Mouse (Mus musculus) MEL (cell line): ENCODE results near the gene Foxo3. TPM values are rescaled to one million over a fixed set of nuclear protein-coding genes. Genes with fewer than 3 reads are reported as not detected.

ENCODE experiments used
- DNase-seq: peaks from one replicate; pipeline ENCODE4 v3.0.0; 2011; ENCODE audit warnings: low read depth, low spot score
- H3K27ac ChIP-seq: 2 replicates; pipeline ENCODE4 v1.5.1; 2012; ENCODE audit warnings: low read depth, mild to moderate bottlenecking, control low read depth, low read length, moderate library complexity; ENCODE audit not compliant: control insufficient read depth
- H3K27me3 ChIP-seq, 2 experiments: fragments of 150-350 bp in 1 of 2; sonication (generic) in 1 of 2; 2 replicates each; pipeline ENCODE4 v1.6.1; 2012; ENCODE audit warnings: low read length in 2 of 2, mild to moderate bottlenecking in 2 of 2, improper control_type of control experiment in 1 of 2, moderate library complexity in 1 of 2; ENCODE audit not compliant: insufficient read depth in 2 of 2, control insufficient read depth in 1 of 2
- H3K36me3 ChIP-seq, 2 experiments: 2 replicates each; pipeline ENCODE4 v1.6.1; 2012 to 2014; ENCODE audit warnings: low read length in 2 of 2, improper control_type of control experiment in 1 of 2, inconsistent platforms in 1 of 2, mild to moderate bottlenecking in 1 of 2; ENCODE audit not compliant: insufficient read depth in 2 of 2, control insufficient read depth in 1 of 2
- H3K4me1 ChIP-seq, 2 experiments: fragments of 150-350 bp in 1 of 2; sonication (generic) in 1 of 2; 2 replicates each; pipeline ENCODE4 v1.6.1; 2012; ENCODE audit warnings: low read length in 2 of 2, improper control_type of control experiment in 1 of 2, mild to moderate bottlenecking in 1 of 2; ENCODE audit not compliant: insufficient read depth in 2 of 2, control insufficient read depth in 1 of 2
- H3K4me3 ChIP-seq, 2 experiments: fragments of 150-350 bp in 1 of 2; sonication (generic) in 1 of 2; 2 replicates each; pipeline ENCODE4 v1.5.1; 2012; ENCODE audit warnings: low read depth in 2 of 2, low read length in 2 of 2, mild to moderate bottlenecking in 2 of 2, moderate library complexity in 2 of 2, control low read depth in 1 of 2, improper control_type of control experiment in 1 of 2; ENCODE audit not compliant: control insufficient read depth in 1 of 2, insufficient read depth in 1 of 2
- H3K79me2 ChIP-seq: 2 replicates; pipeline ENCODE4 v1.6.1; 2012; ENCODE audit warnings: mild to moderate bottlenecking, low read length, moderate library complexity; ENCODE audit not compliant: control insufficient read depth, poor library complexity, insufficient read depth
- H3K9ac ChIP-seq: 2 replicates; pipeline ENCODE4 v1.6.1; 2012; ENCODE audit warnings: low read depth, mild to moderate bottlenecking, control low read depth, low read length, moderate library complexity; ENCODE audit not compliant: control insufficient read depth, poor library complexity, severe bottlenecking
- H3K9me3 ChIP-seq: fragments of 150-350 bp; sonication (generic); replicated peaks from 2 replicates; pipeline ENCODE4 v1.6.1; 2012; ENCODE audit warnings: mild to moderate bottlenecking, low read length, improper control_type of control experiment, moderate library complexity; ENCODE audit not compliant: insufficient read depth
- BHLHE40 ChIP-seq: IDR thresholded peaks from 2 replicates; pipeline ENCODE4 v1.6.1; 2012; ENCODE audit warnings: low read depth, mild to moderate bottlenecking, inconsistent platforms, low read length, improper control_type of control experiment, borderline replicate concordance
- CHD1 ChIP-seq: IDR thresholded peaks from 2 replicates; pipeline ENCODE4 v1.6.1; 2012; ENCODE audit warnings: low read depth, mild to moderate bottlenecking, inconsistent platforms, low read length, improper control_type of control experiment
- CTCF ChIP-seq, 3 experiments: IDR thresholded peaks in 2 of 3; conservative IDR thresholded peaks in 1 of 3; 2 replicates each; pipeline ENCODE4 v1.5.1; 2011 to 2012; ENCODE audit warnings: low read length in 3 of 3, low read depth in 2 of 3, mild to moderate bottlenecking in 2 of 3, improper control_type of control experiment in 1 of 3, inconsistent platforms in 1 of 3, mixed read lengths in 1 of 3, moderate library complexity in 1 of 3; ENCODE audit not compliant: control insufficient read depth in 1 of 3, insufficient read depth in 1 of 3, poor library complexity in 1 of 3, severe bottlenecking in 1 of 3
- E2F4 ChIP-seq: IDR thresholded peaks from 2 replicates; pipeline ENCODE4 v1.6.1; 2011; ENCODE audit warnings: low read depth, low read length, improper control_type of control experiment, borderline replicate concordance
- ELF1 ChIP-seq: IDR thresholded peaks from 2 replicates; pipeline ENCODE4 v1.6.1; 2014; ENCODE audit warnings: low read depth, mild to moderate bottlenecking, inconsistent platforms, low read length, improper control_type of control experiment, moderate library complexity
- EP300 ChIP-seq, 2 experiments: IDR thresholded peaks; 2 replicates each; pipeline ENCODE4 v1.6.1; 2011; ENCODE audit warnings: improper control_type of control experiment in 2 of 2, low read length in 2 of 2, low read depth in 1 of 2, mild to moderate bottlenecking in 1 of 2
- ETS1 ChIP-seq: IDR thresholded peaks from 2 replicates; pipeline ENCODE4 v1.6.1; 2012; ENCODE audit warnings: low read depth, mild to moderate bottlenecking, inconsistent platforms, low read length, improper control_type of control experiment, moderate library complexity
- GABPA ChIP-seq: IDR thresholded peaks from 2 replicates; pipeline ENCODE4 v1.6.1; 2012; ENCODE audit warnings: low read depth, mild to moderate bottlenecking, inconsistent platforms, low read length, improper control_type of control experiment, moderate library complexity
- GATA1 ChIP-seq: IDR thresholded peaks from 2 replicates; pipeline ENCODE4 v1.6.1; 2011; ENCODE audit warnings: low read depth, low read length, improper control_type of control experiment
- MXI1 ChIP-seq: IDR thresholded peaks from 2 replicates; pipeline ENCODE4 v1.6.1; 2011; ENCODE audit warnings: mild to moderate bottlenecking, low read depth, low read length, improper control_type of control experiment
- MYC ChIP-seq: IDR thresholded peaks from 2 replicates; pipeline ENCODE4 v1.6.1; 2011; ENCODE audit warnings: low read depth, mild to moderate bottlenecking, low read length, improper control_type of control experiment, moderate library complexity
- NELFE ChIP-seq: IDR thresholded peaks from 2 replicates; pipeline ENCODE4 v1.6.1; 2011; ENCODE audit warnings: low read depth, low read length, improper control_type of control experiment
- NRF1 ChIP-seq: IDR thresholded peaks from 2 replicates; pipeline ENCODE4 v1.6.1; 2014; ENCODE audit warnings: low read depth, mild to moderate bottlenecking, inconsistent platforms, low read length, improper control_type of control experiment, moderate library complexity; ENCODE audit not compliant: poor library complexity, insufficient read depth, severe bottlenecking
- POLR2A ChIP-seq, 2 experiments: IDR thresholded peaks; 2 replicates each; pipeline ENCODE4 v1.6.1; 2011 to 2012; ENCODE audit warnings: low read length in 2 of 2, mild to moderate bottlenecking in 2 of 2, control low read depth in 1 of 2, improper control_type of control experiment in 1 of 2, low read depth in 1 of 2, moderate library complexity in 1 of 2; ENCODE audit not compliant: control insufficient read depth in 1 of 2, insufficient read depth in 1 of 2, poor library complexity in 1 of 2
- POLR2AphosphoS2 ChIP-seq: IDR thresholded peaks from 2 replicates; pipeline ENCODE4 v1.6.1; 2011; ENCODE audit warnings: low read length, improper control_type of control experiment
- RAD21 ChIP-seq: IDR thresholded peaks from 2 replicates; pipeline ENCODE4 v1.6.1; 2011; ENCODE audit warnings: mild to moderate bottlenecking, low read depth, low read length, improper control_type of control experiment
- RCOR1 ChIP-seq: IDR thresholded peaks from 2 replicates; pipeline ENCODE4 v1.6.1; 2012; ENCODE audit warnings: low read depth, mild to moderate bottlenecking, inconsistent platforms, low read length, improper control_type of control experiment
- TCF12 ChIP-seq: IDR thresholded peaks from 2 replicates; pipeline ENCODE4 v1.6.1; 2014; ENCODE audit warnings: low read depth, mild to moderate bottlenecking, inconsistent platforms, low read length, improper control_type of control experiment, moderate library complexity
- UBTF ChIP-seq: IDR thresholded peaks from 2 replicates; pipeline ENCODE4 v1.6.1; 2012; ENCODE audit warnings: low read depth, mild to moderate bottlenecking, inconsistent platforms, low read length, improper control_type of control experiment, moderate library complexity, borderline replicate concordance; ENCODE audit not compliant: insufficient read depth
- ZC3H11A ChIP-seq: IDR thresholded peaks from 2 replicates; pipeline ENCODE4 v1.6.1; 2012; ENCODE audit warnings: low read depth, mild to moderate bottlenecking, inconsistent platforms, low read length, improper control_type of control experiment
- ZKSCAN1 ChIP-seq: IDR thresholded peaks from 2 replicates; pipeline ENCODE4 v1.6.1; 2012; ENCODE audit warnings: low read depth, mild to moderate bottlenecking, inconsistent platforms, low read length, improper control_type of control experiment, moderate library complexity
- ZNF384 ChIP-seq: IDR thresholded peaks from 2 replicates; pipeline ENCODE4 v1.6.1; 2012; ENCODE audit warnings: low read depth, mild to moderate bottlenecking, inconsistent platforms, low read length, improper control_type of control experiment
- polyA plus RNA-seq, 2 experiments: library from polyadenylated mRNA; stranded (reverse) in 1 of 2; unstranded in 1 of 2; fragments of >175 nt in 1 of 2; fragments of >200 nt in 1 of 2; gene quantifications; 2 replicates each; pipeline versions ENCODE4 v1.2.1 to v1.2.4; 2012; ENCODE audit warnings: low replicate concordance in 2 of 2, low read depth in 1 of 2; ENCODE audit not compliant: insufficient read length in 2 of 2, insufficient read depth in 1 of 2, missing spikeins in 1 of 2
- total RNA-seq: library from RNA; depleted of rRNA; stranded (reverse); fragments of 300-350 nt; gene quantifications from 2 replicates; pipeline ENCODE4 v1.2.3, GENCODE M21; 2012

Gene Foxo3
- total and polyA plus RNA-seq, 3 experiments: 21.0 to 103 (median 27.2) TPM

GRCm38 (mm10) chr10:42312557-42312956 is 36.0 kb upstream of the Foxo3 start:
- Histone ChIP-seq H3K9me3 (no peaks in the 10 kb centered on the region), H3K36me3 (no peaks in the 10 kb centered on the region), H3K27ac (no peak overlapping the region), H3K27me3 (no peaks in the 10 kb centered on the region), H3K79me2 (no peaks in the 10 kb centered on the region), H3K9ac (no peak overlapping the region), H3K4me1 (no peaks in the 10 kb centered on the region), H3K4me3 (no peak overlapping the region)
- DNase-seq: no peak
- no peak for TF ChIP-seq CHD1
- no peak for TF ChIP-seq GABPA
- TF ChIP-seq ETS1: no peak
- no peak for TF ChIP-seq ZC3H11A
- no peak for TF ChIP-seq MYC
- TF ChIP-seq RAD21: no peak
- no peak for TF ChIP-seq UBTF

DNA sequence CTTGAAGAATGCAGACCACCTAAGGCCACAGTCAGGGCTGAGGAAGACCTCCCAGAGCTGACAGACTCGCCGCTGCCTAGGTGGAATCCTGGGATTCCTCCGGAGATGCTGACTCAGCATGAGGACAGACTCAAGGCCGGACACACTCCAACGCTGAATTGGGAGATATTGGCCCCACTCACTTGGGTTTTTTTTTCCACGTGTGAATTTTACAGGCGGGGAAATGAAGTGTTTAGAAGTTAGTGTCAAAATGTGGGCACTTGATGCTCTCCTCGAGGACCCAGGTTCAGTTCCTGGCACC is 32.1 kb upstream of the Foxo3 start:
- no peaks in the 10 kb centered on the region for H3K36me3 ChIP-seq
- no peak overlapping the region for H3K9ac ChIP-seq
- H3K9me3 ChIP-seq: no peaks in the 10 kb centered on the region
- no peak for TF ChIP-seq ZKSCAN1
- no peak for TF ChIP-seq POLR2A (IDR thresholded peaks at IDR 0.05; ENCODE audit: control insufficient read depth in 1 of 2, insufficient read depth in 1 of 2, low read depth in 1 of 2, low read length in 2 of 2, poor library complexity in 1 of 2)
- TF ChIP-seq ELF1: no peak
- TF ChIP-seq TCF12: no peak
- no peak for TF ChIP-seq POLR2AphosphoS2
- no peak for TF ChIP-seq RCOR1
- TF ChIP-seq RAD21: no peak
- TF ChIP-seq ZC3H11A: no peak
- TF ChIP-seq MXI1: no peak
- no peak for TF ChIP-seq EP300 (IDR thresholded peaks at IDR 0.05; ENCODE audit: low read depth in 1 of 2, low read length in 2 of 2)
- TF ChIP-seq NRF1: no peak
- no peak for TF ChIP-seq CTCF (IDR thresholded peaks at IDR 0.05 in 2 of 3, conservative IDR thresholded peaks at IDR 0.05 in 1 of 3; ENCODE audit: control insufficient read depth in 1 of 3, insufficient read depth in 1 of 3, low read depth in 2 of 3, low read length in 3 of 3, poor library complexity in 1 of 3, severe bottlenecking in 1 of 3)
- no peak for TF ChIP-seq E2F4
- no peak for TF ChIP-seq NELFE
- no peak for TF ChIP-seq BHLHE40
- no peak for TF ChIP-seq ZNF384
- TF ChIP-seq ETS1: no peak
- no peak for TF ChIP-seq GATA1
- no peaks in the 10 kb centered on the region for H3K4me1 ChIP-seq
- no peaks in the 10 kb centered on the region for H3K27me3 ChIP-seq
- H3K4me3 ChIP-seq: no peak overlapping the region
- no peak for DNase-seq
- H3K79me2 ChIP-seq: no peaks in the 10 kb centered on the region
- no peak overlapping the region for H3K27ac ChIP-seq
